27 mouse cellular contexts compared by ENCODE assay signal in the genomic region with DNA sequence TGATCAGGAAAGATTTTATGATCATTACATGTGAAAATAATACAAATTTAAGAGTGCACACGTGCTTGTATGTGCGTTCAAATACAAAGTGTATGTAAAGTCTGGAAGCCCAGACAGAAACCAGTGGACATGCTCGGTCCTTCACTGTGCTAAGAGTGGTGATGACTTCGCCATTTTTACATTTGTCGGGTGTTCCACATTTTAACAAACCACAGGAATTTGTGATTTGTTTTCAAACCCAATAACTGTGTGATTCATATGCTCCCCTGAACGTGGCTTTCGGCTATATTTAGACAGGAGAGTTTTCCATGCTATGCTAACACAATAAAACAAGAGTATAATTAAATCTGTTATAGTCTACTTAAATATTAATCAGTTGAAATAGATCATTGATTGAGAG.
"Had no signal": no experiment of that assay in that cellular context is flagged by ENCODE, and none has a peak within 500 bp of the region (broad histone marks: within the 10 kb centered on the region; RNA-seq: fewer than 3 reads in every experiment).

No protein-coding gene starts in this region.

- DNase-seq: gastrocnemius, adult 2 months; gastrocnemius, postnatal 10 days; gastrocnemius, postnatal 25 days; heart, adult 18-20 months; heart, postnatal 14 days; heart, postnatal 36 days; kidney, adult 11 months; kidney, adult 2 months; kidney, adult 9 months; kidney, postnatal 14 days; kidney, postnatal 36 days; layer of hippocampus, adult 9-11 months; layer of hippocampus, postnatal 36 days; liver; liver, embryonic 13.5 days had no signal

- H3K27me3 ChIP-seq: heart, embryonic 13.5 days; heart, embryonic 15.5 days; hindbrain, embryonic 12.5 days; kidney, embryonic 15.5 days; limb, embryonic 12.5 days; liver, embryonic 13.5 days had no signal

- H3K4me2 ChIP-seq: heart, embryonic 11.5 days; heart, embryonic 13.5 days; heart, embryonic 15.5 days; hindbrain, embryonic 12.5 days; hindbrain, embryonic 14.5 days; kidney, embryonic 15.5 days; limb, embryonic 12.5 days; liver, embryonic 11.5 days; liver, embryonic 13.5 days had no signal

- H3K4me3 ChIP-seq: gastrocnemius, adult 2 months; heart, embryonic 13.5 days; heart, embryonic 15.5 days; hindbrain, embryonic 12.5 days; kidney, embryonic 15.5 days; limb, embryonic 10.5 days; limb, embryonic 12.5 days; liver, embryonic 13.5 days had no signal

- H3K4me1 ChIP-seq: liver, embryonic 13.5 days had no signal

- ATAC-seq: hindbrain, postnatal 0 days; intestine, embryonic 16.5 days had no signal

- H3K27ac ChIP-seq: gastrocnemius, adult 2 months; heart, embryonic 13.5 days; heart, embryonic 15.5 days; hindbrain, embryonic 12.5 days; hindbrain, embryonic 14.5 days; hindbrain, postnatal 0 days; kidney, embryonic 15.5 days; kidney, postnatal 0 days; limb, embryonic 10.5 days; limb, embryonic 12.5 days; liver, embryonic 13.5 days had no signal

- H3K9ac ChIP-seq: heart, embryonic 13.5 days; heart, embryonic 15.5 days; hindbrain, embryonic 12.5 days; hindbrain, embryonic 14.5 days; kidney, embryonic 15.5 days; limb, embryonic 12.5 days; liver, embryonic 13.5 days had no signal

- H3K9me3 ChIP-seq: heart, embryonic 13.5 days; heart, embryonic 15.5 days; hindbrain, embryonic 12.5 days; kidney, embryonic 15.5 days; limb, embryonic 10.5 days; limb, embryonic 12.5 days; liver, embryonic 13.5 days had no signal

- H3K36me3 ChIP-seq: heart, embryonic 13.5 days; heart, embryonic 15.5 days; kidney, embryonic 15.5 days; liver, embryonic 13.5 days had no signal
